Mouse (Mus musculus): Measurements from ENCODE around the gene Lsm14a. TPM values are rescaled to one million over a fixed set of nuclear protein-coding genes. Genes with fewer than 3 reads are reported as not detected.

Gene Lsm14a
- polyA plus RNA-seq, 1 experiment, result 108 TPM

DNA sequence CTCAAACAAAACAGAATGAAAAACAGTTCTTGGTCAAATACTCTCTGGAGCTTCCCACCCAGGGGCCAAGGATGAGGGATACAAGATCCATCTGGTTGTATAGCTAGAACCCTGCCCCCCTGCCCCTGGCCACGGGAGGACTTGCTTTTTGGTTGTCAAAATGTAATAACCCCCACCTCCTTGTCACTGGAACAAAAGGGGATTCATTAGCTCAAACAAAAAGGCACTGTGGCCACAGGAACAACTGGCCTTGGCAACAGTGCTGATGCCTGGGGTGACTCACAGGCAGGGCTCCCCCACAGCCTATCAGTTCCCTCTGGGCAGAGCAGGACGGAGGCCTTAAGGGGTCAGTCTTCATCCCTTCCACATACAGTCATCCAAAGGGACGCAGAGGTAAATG, 73.2 kb downstream of the Lsm14a start:
- TF ChIP-seq CTCF (IDR thresholded peaks at IDR 0.05; ENCODE audit: low read depth, low read length) (no peak), POLR2A (IDR thresholded peaks at IDR 0.05; ENCODE audit: borderline replicate concordance, low read depth, low read length) (no peak)
- Histone ChIP-seq H3K27ac (ENCODE audit: insufficient read depth, low read depth, low read length) (0 out of 2 replicates have a peak overlapping the region, but pooled peaks have one; percentile 15), H3K4me3 (ENCODE audit: insufficient read depth, low read length) (no peak overlapping the region)

DNA sequence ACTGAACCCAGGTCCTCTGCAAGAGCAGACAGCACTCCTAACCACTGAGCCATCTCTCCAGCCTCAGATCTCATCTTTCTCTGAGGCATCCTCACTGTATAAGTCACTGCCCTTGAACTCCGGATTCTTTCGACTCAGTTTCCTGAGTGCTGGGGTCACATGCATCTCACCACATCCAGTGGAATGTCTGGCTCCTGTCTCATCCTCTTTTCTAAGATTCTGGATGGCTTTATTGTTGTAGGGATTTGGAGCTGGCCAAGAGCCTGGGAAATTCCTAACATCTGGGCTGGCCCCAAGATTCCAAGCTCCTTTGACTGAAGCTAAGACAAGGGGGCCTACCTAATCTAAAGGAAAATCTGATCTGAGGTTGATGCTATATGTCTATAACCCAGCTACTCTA, 74.0 kb downstream of the Lsm14a start:
- Histone ChIP-seq H3K4me1 (ENCODE audit: control insufficient read depth, insufficient read depth, low read length) (peaks cover 4% of the 10 kb centered on the region), H3K4me3 (ENCODE audit: insufficient read depth, low read length) (no peak overlapping the region), H3K27ac (ENCODE audit: insufficient read depth, low read depth, low read length) (no peak overlapping the region)
- no peak for TF ChIP-seq CTCF (IDR thresholded peaks at IDR 0.05; ENCODE audit: low read depth, low read length)
- TF ChIP-seq POLR2A (IDR thresholded peaks at IDR 0.05; ENCODE audit: borderline replicate concordance, low read depth, low read length), result no peak

More for the DNA sequence above, 73.2 kb downstream of the Lsm14a start:
- H3K4me1 ChIP-seq (ENCODE audit: control insufficient read depth, insufficient read depth, low read length), result peaks cover 4% of the 10 kb centered on the region

DNA sequence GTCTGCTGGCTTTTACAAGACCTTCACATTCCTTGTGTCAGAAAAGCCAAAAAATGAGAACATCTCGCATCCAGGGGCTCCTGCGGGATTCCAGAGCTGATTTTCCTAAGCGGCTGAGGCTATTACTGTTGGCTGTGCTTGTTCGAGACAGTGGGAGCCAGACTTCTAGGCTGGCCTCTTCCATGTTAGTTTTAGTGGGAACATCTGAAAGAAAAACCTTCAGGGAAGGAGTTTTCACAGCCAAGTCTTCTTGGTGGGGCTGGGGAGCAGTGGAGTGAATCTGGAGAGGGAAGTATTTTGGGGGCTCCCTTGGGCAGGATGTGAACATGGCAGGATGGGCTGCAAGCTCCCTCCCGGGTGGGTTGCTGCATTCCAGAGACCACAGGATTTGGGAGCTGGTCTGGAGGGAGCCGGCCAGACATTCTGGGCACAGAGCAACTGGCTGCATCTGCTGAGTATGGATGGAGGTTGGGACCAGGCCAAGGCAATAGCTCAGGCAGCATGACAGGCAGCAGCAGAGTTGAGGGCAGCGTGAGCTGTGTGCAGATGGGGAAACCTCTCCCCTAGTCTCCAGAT, 75.1 kb downstream of the Lsm14a start:
- peaks cover 4% of the 10 kb centered on the region for H3K4me1 ChIP-seq (ENCODE audit: control insufficient read depth, insufficient read depth, low read length)
- no peak overlapping the region for H3K4me3 ChIP-seq (ENCODE audit: insufficient read depth, low read length)
- no peak for TF ChIP-seq CTCF (IDR thresholded peaks at IDR 0.05; ENCODE audit: low read depth, low read length)
- TF ChIP-seq POLR2A (IDR thresholded peaks at IDR 0.05; ENCODE audit: borderline replicate concordance, low read depth, low read length), result no peak
- no peak overlapping the region for H3K27ac ChIP-seq (ENCODE audit: insufficient read depth, low read depth, low read length)

DNA sequence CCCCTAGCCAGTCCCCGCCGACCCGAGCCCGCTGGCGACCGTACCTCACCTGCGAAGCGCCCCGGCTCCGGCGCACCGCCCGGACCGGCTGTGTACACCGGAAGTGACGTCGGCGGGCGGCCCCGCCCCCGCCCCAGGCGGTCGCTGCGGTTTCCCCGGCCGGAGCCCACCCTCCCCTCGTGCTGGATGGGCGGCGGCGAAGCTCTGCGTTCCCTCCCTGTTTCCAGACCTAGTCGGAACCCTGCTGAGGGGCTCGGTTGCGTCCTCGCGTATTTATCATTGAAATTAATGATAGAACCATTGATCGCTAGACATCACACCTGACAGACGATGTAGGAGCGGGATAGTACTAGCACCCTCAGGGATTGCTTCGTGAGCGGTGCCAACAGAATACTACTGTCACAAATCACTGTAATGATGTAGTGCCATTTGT, 79.7 kb downstream of the Lsm14a start, which contains the start of gene 4931406P16Rik:
Gene 4931406P16Rik, minus strand, starts transcription at position 109 of the 433 bp plus-strand sequence.
- TF ChIP-seq CTCF (IDR thresholded peaks at IDR 0.05; ENCODE audit: low read depth, low read length), result no peak
- no peak for TF ChIP-seq POLR2A (IDR thresholded peaks at IDR 0.05; ENCODE audit: borderline replicate concordance, low read depth, low read length)
- Histone ChIP-seq H3K4me1 (ENCODE audit: control insufficient read depth, insufficient read depth, low read length) (no peaks in the 10 kb centered on the region; the same call in 1 of the 2 replicates), H3K27ac (ENCODE audit: insufficient read depth, low read depth, low read length) (peak within 1 kb of the TSS; percentile 6; the same call in 1 of the 2 replicates), H3K4me3 (ENCODE audit: insufficient read depth, low read length) (peak within 1 kb of the TSS; percentile 83)

DNA sequence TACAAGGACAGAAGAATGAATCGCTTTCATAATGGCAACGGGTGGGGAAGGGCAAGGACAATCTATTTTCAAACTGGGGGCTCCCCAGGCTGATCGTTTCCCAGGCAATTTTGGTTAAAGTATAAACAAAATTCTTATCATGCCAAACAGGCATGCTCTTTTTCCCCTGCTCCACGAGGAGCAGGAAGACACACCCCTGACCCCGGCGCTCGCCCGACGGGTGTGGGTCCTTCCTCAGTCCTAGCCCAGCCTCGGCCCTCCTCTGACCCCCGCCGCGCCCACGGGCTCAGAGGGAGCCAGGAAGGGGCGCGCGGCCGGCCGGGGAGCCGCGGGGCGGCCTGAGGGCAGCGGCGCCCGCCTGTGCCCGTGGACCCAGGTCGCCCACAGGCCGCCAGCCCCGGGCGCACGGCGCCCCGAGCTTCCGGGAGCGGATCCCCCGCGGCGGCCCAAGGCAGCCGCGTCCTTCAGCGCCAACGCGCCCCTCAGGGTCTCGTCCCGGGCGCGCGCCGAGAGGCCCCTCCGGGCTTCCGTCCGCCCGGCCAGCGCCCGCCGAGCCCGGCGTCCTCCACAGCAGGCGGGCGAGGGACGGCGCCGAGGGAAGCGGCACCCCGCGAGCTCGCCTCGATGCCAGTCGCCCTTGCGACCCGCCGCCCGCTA, 80.2 kb downstream of the Lsm14a start:
- H3K27ac ChIP-seq (ENCODE audit: insufficient read depth, low read depth, low read length), result peak overlapping the region; percentile 6; the same call in 1 of the 2 replicates
- peak overlapping the region; percentile 83 for H3K4me3 ChIP-seq (ENCODE audit: insufficient read depth, low read length)
- TF ChIP-seq CTCF (IDR thresholded peaks at IDR 0.05; ENCODE audit: low read depth, low read length) (no peak), POLR2A (IDR thresholded peaks at IDR 0.05; ENCODE audit: borderline replicate concordance, low read depth, low read length) (no peak)
- no peaks in the 10 kb centered on the region; the same call in 1 of the 2 replicates for H3K4me1 ChIP-seq (ENCODE audit: control insufficient read depth, insufficient read depth, low read length)

DNA sequence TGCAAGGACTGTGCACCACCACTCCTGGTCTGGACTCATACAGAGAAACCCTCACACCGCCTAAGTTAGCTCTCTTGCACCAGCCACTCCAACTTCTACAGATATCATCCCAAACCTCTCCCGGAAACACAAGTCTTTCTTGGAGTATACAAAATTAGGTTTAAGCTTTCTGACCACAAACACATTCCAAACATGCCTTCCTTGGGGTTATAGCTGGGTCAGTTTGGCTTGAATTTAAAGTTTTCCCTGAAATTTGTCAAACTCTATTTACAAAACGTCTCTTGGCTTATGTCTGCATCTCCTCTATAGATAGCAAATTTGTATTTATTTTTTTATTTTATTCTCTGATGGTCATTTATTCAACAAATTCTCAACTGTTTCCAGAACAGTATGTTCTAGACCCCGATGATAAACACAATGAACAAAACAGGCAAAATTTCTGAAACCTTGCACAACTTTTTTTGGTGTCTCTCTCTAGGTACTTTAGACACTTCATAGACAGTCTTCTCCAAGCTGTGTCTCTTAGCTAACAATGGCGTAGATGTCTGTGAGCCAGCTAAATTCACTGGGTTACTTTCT, 83.8 kb downstream of the Lsm14a start:
- H3K27ac ChIP-seq (ENCODE audit: insufficient read depth, low read depth, low read length), result no peak overlapping the region
- peaks cover 17% of the 10 kb centered on the region for H3K4me1 ChIP-seq (ENCODE audit: control insufficient read depth, insufficient read depth, low read length)
- H3K4me3 ChIP-seq (ENCODE audit: insufficient read depth, low read length), result no peak overlapping the region
- TF ChIP-seq POLR2A (IDR thresholded peaks at IDR 0.05; ENCODE audit: borderline replicate concordance, low read depth, low read length) (no peak), CTCF (IDR thresholded peaks at IDR 0.05; ENCODE audit: low read depth, low read length) (no peak)

DNA sequence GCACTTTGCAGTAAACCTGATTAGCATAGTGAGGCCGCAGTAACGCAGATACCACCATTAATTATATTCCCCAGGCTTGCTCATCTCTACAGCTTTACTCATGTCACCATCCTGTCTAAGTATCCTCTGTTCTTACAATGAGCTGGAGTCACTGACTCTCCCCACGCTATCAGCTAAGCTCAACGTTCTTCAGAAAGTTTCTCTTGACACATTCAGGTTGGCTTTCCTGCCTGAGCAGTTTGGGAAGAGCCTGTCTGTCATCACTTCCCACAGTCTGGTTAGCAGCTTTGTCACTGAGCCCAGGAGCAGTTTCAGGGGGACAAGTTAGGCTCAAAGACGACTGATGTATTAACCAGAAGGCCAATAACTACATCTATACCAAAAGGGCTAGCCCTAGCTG, 84.5 kb downstream of the Lsm14a start:
- no peak overlapping the region for H3K27ac ChIP-seq (ENCODE audit: insufficient read depth, low read depth, low read length)
- no peak overlapping the region for H3K4me3 ChIP-seq (ENCODE audit: insufficient read depth, low read length)
- TF ChIP-seq POLR2A (IDR thresholded peaks at IDR 0.05; ENCODE audit: borderline replicate concordance, low read depth, low read length), result no peak
- no peak for TF ChIP-seq CTCF (IDR thresholded peaks at IDR 0.05; ENCODE audit: low read depth, low read length)
- peaks cover 23% of the 10 kb centered on the region for H3K4me1 ChIP-seq (ENCODE audit: control insufficient read depth, insufficient read depth, low read length)

DNA sequence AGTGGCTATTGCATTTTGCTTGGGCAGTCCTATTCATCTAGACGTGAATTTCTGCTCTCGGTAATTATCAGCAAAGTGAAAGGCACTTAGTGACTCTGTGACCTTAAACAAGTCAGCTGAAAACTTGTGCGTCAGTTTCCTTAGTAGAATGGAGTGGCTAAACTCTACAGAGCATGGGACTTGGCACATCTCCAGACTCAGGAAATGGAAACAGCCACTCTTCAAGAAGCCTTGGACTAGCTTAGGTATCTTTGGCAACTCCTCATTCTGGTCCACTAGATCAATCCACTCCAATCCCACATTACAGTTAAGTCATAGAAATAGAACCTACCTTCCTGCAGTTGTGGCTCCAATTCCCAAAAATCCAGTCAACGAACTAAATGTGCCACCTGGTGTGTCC, 87.7 kb downstream of the Lsm14a start:
- peaks cover 44% of the 10 kb centered on the region for H3K4me1 ChIP-seq (ENCODE audit: control insufficient read depth, insufficient read depth, low read length)
- peak overlapping the region; percentile 27 for H3K27ac ChIP-seq (ENCODE audit: insufficient read depth, low read depth, low read length)
- TF ChIP-seq POLR2A (IDR thresholded peaks at IDR 0.05; ENCODE audit: borderline replicate concordance, low read depth, low read length) (no peak), CTCF (IDR thresholded peaks at IDR 0.05; ENCODE audit: low read depth, low read length) (no peak)
- H3K4me3 ChIP-seq (ENCODE audit: insufficient read depth, low read length), result no peak overlapping the region

DNA sequence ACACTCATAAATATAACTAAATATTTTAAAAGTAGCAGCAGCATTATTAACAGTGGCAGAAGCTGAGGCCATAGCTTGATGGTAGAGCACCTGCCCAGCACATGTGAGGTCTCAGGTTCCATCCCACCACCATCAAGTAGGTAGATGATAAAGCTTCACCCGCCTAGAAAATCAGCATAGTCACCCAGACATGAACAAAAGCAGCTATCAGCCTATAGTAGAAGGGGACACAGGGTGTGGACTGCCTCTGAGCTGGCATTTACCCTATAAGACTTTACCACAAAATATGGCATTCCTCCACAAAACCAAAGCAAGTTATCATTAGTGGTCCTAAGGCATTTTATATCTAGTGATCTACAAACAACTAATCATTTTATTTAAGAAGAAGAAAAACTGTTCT, 90.5 kb downstream of the Lsm14a start:
- Histone ChIP-seq H3K27ac (ENCODE audit: insufficient read depth, low read depth, low read length) (peak overlapping the region; percentile 84), H3K4me3 (ENCODE audit: insufficient read depth, low read length) (no peak overlapping the region), H3K4me1 (ENCODE audit: control insufficient read depth, insufficient read depth, low read length) (peaks cover 58% of the 10 kb centered on the region)
- TF ChIP-seq POLR2A (IDR thresholded peaks at IDR 0.05; ENCODE audit: borderline replicate concordance, low read depth, low read length), result no peak
- TF ChIP-seq CTCF (IDR thresholded peaks at IDR 0.05; ENCODE audit: low read depth, low read length), result no peak

DNA sequence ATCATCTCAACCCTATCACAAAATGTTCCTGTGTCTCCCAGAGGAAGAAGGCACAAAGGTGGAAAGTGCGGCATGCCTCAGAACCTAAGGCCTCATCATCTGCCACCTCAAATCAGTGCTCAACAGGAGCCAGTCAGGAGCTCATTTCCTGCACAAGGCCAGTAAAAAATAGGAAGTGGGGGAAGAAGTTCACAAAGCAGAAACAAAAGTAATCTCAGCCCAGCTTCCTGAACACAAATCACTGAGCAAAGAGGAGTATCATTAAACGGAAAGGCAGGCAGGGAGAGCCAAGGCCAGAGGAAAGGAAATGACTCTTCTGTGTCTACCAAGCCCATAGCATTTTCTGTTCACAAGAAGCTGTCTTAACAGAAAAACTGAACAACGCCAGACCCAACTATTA, 91.2 kb downstream of the Lsm14a start:
- Histone ChIP-seq H3K4me3 (ENCODE audit: insufficient read depth, low read length) (no peak overlapping the region), H3K4me1 (ENCODE audit: control insufficient read depth, insufficient read depth, low read length) (peaks cover 61% of the 10 kb centered on the region), H3K27ac (ENCODE audit: insufficient read depth, low read depth, low read length) (peak overlapping the region; percentile 84)
- TF ChIP-seq POLR2A (IDR thresholded peaks at IDR 0.05; ENCODE audit: borderline replicate concordance, low read depth, low read length), result no peak
- TF ChIP-seq CTCF (IDR thresholded peaks at IDR 0.05; ENCODE audit: low read depth, low read length), result no peak

Measured in bone marrow macrophage, adult 2 months (primary cell).